Mouse (Mus musculus) liver, postnatal 0 days (tissue): ENCODE measurements around the gene Slamf1.

Experiments
- CTCF ChIP-seq: sonication (generic); IDR thresholded peaks from 2 replicates; pipeline ENCODE4 v1.5.1; 2016; ENCODE audit warnings: antibody characterized with exemption, low read depth
- EP300 ChIP-seq: IDR thresholded peaks from 2 replicates; pipeline ENCODE4 v1.6.1; 2016; ENCODE audit warnings: antibody characterized with exemption, low read depth, mild to moderate bottlenecking

GRCm38 (mm10) chr1:171731195-171731594, 35.7 kb upstream of the Slamf1 start:
- no peak for TF ChIP-seq CTCF
- TF ChIP-seq EP300 = no peak
